Mouse (Mus musculus): ENCODE results near the gene Pfn1. TPM values are rescaled to one million over a fixed set of nuclear protein-coding genes. Genes with fewer than 3 reads are reported as not detected.
A peak's percentile ranks its signal among the peaks of the same experiment; 100 is the strongest.

The Pfn1 gene
- polyA plus RNA-seq, 1 experiment from 2014 or later, result 1,672 TPM

DNA sequence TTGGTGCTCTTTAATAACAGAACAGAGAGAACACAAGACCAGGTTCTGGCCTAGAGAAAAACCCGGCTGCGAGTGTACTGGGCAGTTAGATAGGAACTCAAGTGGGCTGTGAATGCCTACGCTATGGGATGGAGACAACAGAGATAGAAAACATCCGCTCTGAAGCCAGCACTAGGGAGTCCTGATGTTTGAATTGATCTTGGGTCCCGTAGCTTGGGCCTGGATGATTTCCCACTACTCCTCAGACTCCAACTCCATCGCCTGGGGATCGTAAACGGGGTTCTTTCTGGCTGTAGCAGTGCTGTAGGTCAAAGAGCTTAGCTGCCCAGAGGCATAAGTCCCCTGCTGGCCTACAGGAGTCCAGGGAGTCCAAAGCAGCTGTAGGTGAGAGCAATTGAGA lies 33.9 kb upstream of the Pfn1 start:
- no peak for ATAC-seq (ENCODE audit: insufficient number of reproducible peaks, insufficient read depth, low FRiP score, low TSS enrichment, low read depth)
- WGBS, result 15% methylated on average over 8 of the region's 8 CpGs

DNA sequence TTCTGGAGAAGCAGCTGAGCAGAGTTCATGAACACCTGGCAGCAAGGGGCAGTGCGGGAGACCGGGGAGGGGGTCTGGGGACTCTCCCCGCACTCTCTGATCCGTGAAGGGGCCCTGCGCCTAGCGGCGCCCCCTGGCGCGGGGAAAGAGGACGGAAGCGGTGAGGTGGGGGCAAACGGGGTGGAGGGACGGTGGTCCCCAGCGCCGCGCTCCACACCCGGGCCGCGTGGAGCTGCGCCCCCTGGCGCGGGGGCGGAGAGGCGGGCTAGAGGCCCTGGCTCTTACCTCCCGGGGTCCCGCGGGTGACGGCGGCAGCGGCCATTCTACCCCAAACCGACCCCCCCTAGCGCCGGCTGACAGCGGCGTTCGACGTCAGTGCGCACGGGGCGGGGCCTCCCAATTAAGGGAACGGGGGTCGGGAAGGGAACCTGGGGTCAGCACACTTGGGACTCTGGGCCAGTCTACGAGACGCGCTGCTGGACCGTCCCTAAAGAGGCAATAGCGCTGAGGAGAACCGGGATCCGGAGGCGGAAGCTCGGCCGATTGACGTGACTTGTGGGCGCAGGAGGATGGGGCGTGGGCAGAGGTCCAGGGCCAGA lies 33.3 kb upstream of the Pfn1 start, which contains the start of gene Camta2:
Gene Camta2, minus strand, starts transcription at position 505 of the 599 bp plus-strand sequence.
- peak within 1 kb of the TSS; percentile 82 for H3K4me2 ChIP-seq
- H3K27me3 ChIP-seq, result no peaks in the 10 kb centered on the region
- ATAC-seq (ENCODE audit: insufficient number of reproducible peaks, insufficient read depth, low FRiP score, low TSS enrichment, low read depth), result peak; percentile 70
- H3K27ac ChIP-seq, result peak within 1 kb of the TSS; percentile 85
- peaks cover 28% of the 10 kb centered on the region for H3K36me3 ChIP-seq
- H3K4me1 ChIP-seq, result peaks cover 17% of the 10 kb centered on the region
- H3K9ac ChIP-seq, result peak within 1 kb of the TSS; percentile 91
- no peaks in the 10 kb centered on the region for H3K9me3 ChIP-seq
- WGBS, result under 1% methylated on average over 50 of the region's 55 CpGs
- H3K4me3 ChIP-seq, result peak within 1 kb of the TSS; percentile 79

More for the DNA sequence above, 33.9 kb upstream of the Pfn1 start:
- H3K9me3 ChIP-seq, result no peaks in the 10 kb centered on the region
- H3K27ac ChIP-seq, result peak overlapping the region; percentile 85
- no peaks in the 10 kb centered on the region for H3K27me3 ChIP-seq
- peak overlapping the region; percentile 91 for H3K9ac ChIP-seq
- peak overlapping the region; percentile 79 for H3K4me3 ChIP-seq
- peaks cover 21% of the 10 kb centered on the region for H3K36me3 ChIP-seq
- H3K4me1 ChIP-seq, result peaks cover 17% of the 10 kb centered on the region
- peak overlapping the region; percentile 82 for H3K4me2 ChIP-seq

DNA sequence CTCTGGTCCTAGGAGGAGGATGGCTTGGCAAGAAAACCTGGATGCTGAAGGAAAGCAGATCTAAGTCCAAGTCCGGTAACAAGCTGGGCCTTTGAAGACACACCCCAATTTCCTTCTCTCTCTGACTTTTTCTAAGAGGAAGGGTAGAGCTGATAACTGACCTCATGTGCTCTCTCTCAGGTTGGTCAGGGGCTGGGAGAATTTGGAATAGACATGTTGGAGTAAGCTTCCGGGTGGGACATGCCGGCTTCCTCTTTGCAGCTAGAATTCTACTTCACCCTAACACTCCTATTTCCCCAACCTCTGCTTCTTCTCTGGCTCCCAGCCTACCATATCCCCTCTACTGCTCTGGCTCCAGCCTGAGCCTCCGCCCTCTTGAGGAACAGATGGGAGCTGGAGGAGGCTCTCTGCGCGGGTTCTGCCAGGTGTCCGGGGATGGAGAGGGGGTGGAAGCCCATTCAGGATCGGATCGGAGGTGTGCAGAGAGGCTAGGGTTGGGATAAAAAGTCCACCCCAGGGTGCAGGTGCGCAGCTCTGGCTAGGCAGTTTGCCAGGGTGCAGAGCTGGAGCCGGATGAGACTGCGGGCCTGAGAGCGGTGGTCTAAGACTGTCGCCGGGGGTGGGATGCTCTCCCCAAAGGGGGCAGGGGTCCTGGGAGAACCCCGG lies 32.6 kb upstream of the Pfn1 start:
- Histone ChIP-seq H3K9ac (peak overlapping the region; percentile 91), H3K4me1 (peaks cover 21% of the 10 kb centered on the region), H3K4me3 (peak overlapping the region; percentile 79), H3K4me2 (peak overlapping the region; percentile 82), H3K27me3 (no peaks in the 10 kb centered on the region), H3K9me3 (no peaks in the 10 kb centered on the region), H3K27ac (peak overlapping the region; percentile 85), H3K36me3 (peaks cover 35% of the 10 kb centered on the region)
- 4% methylated on average over 16 of the region's 16 CpGs for WGBS
- ATAC-seq (ENCODE audit: insufficient number of reproducible peaks, insufficient read depth, low FRiP score, low TSS enrichment, low read depth), result peak; percentile 49; the same call in 1 of the 2 replicates

DNA sequence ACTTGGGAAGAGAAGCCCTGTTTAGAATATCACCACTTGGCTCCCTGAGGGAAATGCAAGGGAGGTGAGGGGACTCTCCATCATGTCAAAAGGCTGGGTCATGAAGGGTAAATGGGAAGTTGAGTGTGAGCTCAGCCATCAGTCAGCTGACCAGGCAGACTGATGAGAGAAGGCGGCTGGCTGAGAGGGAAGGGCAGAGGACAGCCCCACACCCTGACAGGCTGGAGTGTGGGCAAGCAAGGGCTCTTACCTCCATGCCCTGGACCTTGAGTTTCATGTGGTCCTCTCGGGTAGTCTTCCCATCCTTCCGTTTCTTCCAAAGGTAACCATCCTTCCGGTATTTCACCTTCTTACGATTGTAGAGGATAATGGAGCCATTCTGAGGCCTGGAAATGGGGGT lies 29.2 kb upstream of the Pfn1 start:
- Histone ChIP-seq H3K4me1 (peaks cover 22% of the 10 kb centered on the region), H3K9ac (no peak overlapping the region), H3K27me3 (no peaks in the 10 kb centered on the region), H3K4me3 (no peak overlapping the region), H3K4me2 (no peak overlapping the region), H3K36me3 (peaks cover 55% of the 10 kb centered on the region), H3K27ac (no peak overlapping the region), H3K9me3 (no peaks in the 10 kb centered on the region)
- ATAC-seq (ENCODE audit: insufficient number of reproducible peaks, insufficient read depth, low FRiP score, low TSS enrichment, low read depth), result no peak
- 89% methylated on average over 5 of the region's 5 CpGs for WGBS

DNA sequence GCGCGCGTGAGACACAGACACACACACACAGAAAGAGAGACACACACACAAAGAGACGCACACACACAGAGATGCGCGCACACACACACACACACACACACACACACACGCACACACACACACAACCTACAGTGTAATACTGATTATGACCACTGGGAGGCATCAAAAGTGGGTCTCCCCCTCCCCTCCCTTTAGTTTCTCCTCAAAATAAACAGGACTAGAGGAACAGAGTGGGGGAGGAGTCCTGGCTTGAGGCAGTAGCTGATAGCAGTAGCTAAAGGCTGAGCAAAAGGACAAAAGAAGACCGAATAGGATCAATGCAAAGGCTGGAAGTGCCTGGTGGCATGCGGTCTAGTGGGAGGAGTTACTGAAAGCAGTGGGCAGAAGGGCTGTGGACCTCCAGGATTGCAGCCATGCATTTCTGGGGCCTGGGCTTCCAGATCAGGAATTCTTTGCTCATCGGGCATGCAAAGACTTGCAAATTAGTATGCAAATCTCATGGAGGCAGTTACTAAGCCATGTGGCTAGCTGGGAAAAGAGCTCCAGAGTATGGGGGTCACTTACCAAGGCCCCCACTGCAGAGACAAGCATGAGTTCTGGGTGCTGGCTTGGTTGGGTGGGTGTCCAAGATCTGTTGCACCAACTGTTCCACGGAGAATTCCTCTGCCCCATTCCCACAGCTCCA lies 27.6 kb upstream of the Pfn1 start:
- WGBS, result 23% methylated on average over 11 of the region's 11 CpGs
- H3K4me3 ChIP-seq, result no peak overlapping the region
- no peak overlapping the region for H3K4me2 ChIP-seq
- H3K9me3 ChIP-seq, result no peaks in the 10 kb centered on the region
- no peaks in the 10 kb centered on the region for H3K27me3 ChIP-seq
- peaks cover 61% of the 10 kb centered on the region for H3K36me3 ChIP-seq
- H3K9ac ChIP-seq, result peak overlapping the region; percentile 49; the same call in 1 of the 2 replicates
- no peak overlapping the region for H3K27ac ChIP-seq
- H3K4me1 ChIP-seq, result peaks cover 16% of the 10 kb centered on the region
- ATAC-seq (ENCODE audit: insufficient number of reproducible peaks, insufficient read depth, low FRiP score, low TSS enrichment, low read depth), result no peak

DNA sequence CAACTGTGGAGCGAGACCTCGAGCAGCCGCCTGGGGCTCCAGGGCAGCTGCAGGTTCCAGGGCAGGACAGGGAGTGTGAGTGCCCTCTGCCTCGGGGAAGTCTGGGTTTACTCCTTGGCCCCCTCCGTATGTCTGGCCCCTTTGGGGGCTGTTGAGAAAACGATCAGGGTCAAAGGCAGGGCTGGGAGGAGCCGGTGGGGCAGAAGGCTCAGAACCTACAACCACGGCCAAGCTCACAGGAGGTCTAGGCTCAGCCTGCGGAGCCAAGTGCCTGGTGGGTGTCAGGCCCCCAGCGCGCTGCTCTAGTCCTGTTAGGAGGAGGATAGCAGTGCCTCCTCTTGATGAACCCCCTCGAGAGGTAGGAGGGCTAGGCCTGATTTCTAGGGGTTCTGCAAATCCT lies 26.7 kb upstream of the Pfn1 start:
- H3K9ac ChIP-seq, result no peak overlapping the region
- no peaks in the 10 kb centered on the region for H3K9me3 ChIP-seq
- H3K36me3 ChIP-seq, result peaks cover 70% of the 10 kb centered on the region
- peaks cover 7% of the 10 kb centered on the region for H3K4me1 ChIP-seq
- no peak overlapping the region for H3K27ac ChIP-seq
- H3K4me3 ChIP-seq, result no peak overlapping the region
- WGBS, result 62% methylated on average over 12 of the region's 12 CpGs
- no peak for ATAC-seq (ENCODE audit: insufficient number of reproducible peaks, insufficient read depth, low FRiP score, low TSS enrichment, low read depth)
- H3K27me3 ChIP-seq, result no peaks in the 10 kb centered on the region
- H3K4me2 ChIP-seq, result no peak overlapping the region

DNA sequence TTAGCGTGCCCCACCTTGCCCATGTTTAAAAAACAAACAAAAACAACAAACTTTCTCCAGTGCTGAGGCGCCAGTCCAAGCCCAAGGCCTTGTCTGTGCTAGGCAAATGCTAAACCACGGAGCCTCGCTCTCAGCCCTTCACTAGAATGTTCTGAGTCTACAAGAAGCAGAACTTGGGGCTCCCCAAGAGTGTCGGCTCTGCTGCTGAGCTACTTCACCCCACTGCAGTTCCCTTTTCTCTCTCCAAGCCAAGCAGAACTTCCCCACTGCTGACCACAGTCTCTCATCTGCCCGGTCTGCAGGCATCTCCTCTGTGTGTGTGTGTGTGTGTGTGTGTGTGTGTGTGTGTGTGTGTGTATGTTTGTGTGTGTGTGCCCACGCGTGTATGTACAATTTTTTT lies 25.4 kb upstream of the Pfn1 start:
- Histone ChIP-seq H3K27me3 (no peaks in the 10 kb centered on the region), H3K4me2 (no peak overlapping the region), H3K36me3 (peaks cover 76% of the 10 kb centered on the region), H3K27ac (no peak overlapping the region), H3K4me1 (peaks cover 6% of the 10 kb centered on the region), H3K9me3 (no peaks in the 10 kb centered on the region), H3K9ac (no peak overlapping the region), H3K4me3 (no peak overlapping the region)
- 90% methylated on average over 8 of the region's 8 CpGs for WGBS
- ATAC-seq (ENCODE audit: insufficient number of reproducible peaks, insufficient read depth, low FRiP score, low TSS enrichment, low read depth), result no peak

DNA sequence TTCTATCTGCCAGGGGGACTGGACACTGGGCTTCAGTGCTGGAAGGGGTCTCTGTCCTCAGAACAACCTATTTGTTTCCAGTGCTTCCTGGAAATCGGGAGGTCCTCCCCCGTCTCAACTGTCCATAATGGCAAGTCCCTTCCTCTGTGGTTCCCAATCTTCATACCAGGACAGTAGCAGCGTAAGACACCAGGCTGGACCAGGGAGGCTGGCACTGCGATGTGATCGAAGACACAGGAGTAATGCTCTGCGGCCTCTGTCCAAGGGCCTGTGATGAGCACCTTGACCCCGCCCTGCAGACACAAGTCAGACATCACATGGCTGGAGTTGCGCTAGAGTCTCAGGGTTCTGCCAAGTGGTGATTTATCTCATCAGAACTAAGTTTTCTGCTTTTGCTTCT lies 24.9 kb upstream of the Pfn1 start:
- H3K27me3 ChIP-seq, result no peaks in the 10 kb centered on the region
- no peak overlapping the region for H3K4me3 ChIP-seq
- no peak overlapping the region for H3K9ac ChIP-seq
- WGBS, result 95% methylated on average over 8 of the region's 8 CpGs
- ATAC-seq (ENCODE audit: insufficient number of reproducible peaks, insufficient read depth, low FRiP score, low TSS enrichment, low read depth), result no peak
- H3K4me2 ChIP-seq, result no peak overlapping the region
- H3K27ac ChIP-seq, result no peak overlapping the region
- no peaks in the 10 kb centered on the region for H3K9me3 ChIP-seq
- H3K4me1 ChIP-seq, result peaks cover 6% of the 10 kb centered on the region
- H3K36me3 ChIP-seq, result peaks cover 74% of the 10 kb centered on the region

DNA sequence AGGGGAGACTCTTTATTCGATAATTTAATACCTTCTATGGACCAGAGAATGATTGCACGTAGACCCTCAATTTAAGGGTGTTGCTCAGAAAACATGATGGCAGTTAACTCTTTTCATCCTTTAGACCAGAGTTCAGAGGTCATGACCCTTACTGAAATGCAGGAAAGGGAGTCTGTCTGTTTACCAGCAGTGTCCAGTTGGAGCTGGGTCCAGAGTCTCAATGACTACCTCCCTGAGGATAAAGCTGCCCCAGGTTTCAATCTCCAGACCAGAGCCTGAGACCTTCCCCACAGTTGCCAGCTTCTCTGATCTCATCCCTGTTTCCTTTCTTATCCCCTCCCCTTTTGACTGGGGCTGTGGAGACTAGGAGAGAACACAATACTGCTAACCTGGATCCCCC lies 24.1 kb upstream of the Pfn1 start:
- ATAC-seq (ENCODE audit: insufficient number of reproducible peaks, insufficient read depth, low FRiP score, low TSS enrichment, low read depth), result no peak
- H3K27ac ChIP-seq, result no peak overlapping the region
- no peak overlapping the region for H3K4me2 ChIP-seq
- WGBS, result 47% methylated on average over 2 of the region's 2 CpGs
- no peak overlapping the region for H3K9ac ChIP-seq
- no peaks in the 10 kb centered on the region for H3K9me3 ChIP-seq
- H3K4me3 ChIP-seq, result no peak overlapping the region
- peaks cover 6% of the 10 kb centered on the region for H3K4me1 ChIP-seq
- peaks cover 74% of the 10 kb centered on the region for H3K36me3 ChIP-seq
- no peaks in the 10 kb centered on the region for H3K27me3 ChIP-seq

DNA sequence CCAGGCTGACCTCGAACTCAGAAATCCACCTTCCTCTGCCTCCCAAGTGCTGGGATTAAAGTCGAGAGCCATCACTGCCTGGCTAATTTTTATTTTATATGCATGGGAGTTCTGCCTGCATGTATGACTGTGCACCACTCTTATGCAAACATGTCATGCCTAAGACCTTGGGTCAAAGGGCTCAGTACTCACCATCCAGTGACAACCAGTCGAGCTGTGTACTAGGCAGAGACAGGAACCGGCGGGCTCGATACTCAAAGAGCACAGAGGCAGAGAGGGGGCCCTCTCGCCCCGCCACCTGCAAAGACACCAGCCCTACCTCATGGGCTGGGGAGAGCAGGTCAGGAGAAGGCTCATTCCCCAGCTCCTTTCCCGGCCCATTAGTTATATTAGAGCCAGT lies 23.6 kb upstream of the Pfn1 start:
- Histone ChIP-seq H3K27ac (no peak overlapping the region), H3K9me3 (no peaks in the 10 kb centered on the region), H3K4me2 (no peak overlapping the region), H3K36me3 (peaks cover 71% of the 10 kb centered on the region), H3K4me3 (no peak overlapping the region), H3K4me1 (peaks cover 6% of the 10 kb centered on the region), H3K27me3 (no peaks in the 10 kb centered on the region), H3K9ac (no peak overlapping the region)
- no peak for ATAC-seq (ENCODE audit: insufficient number of reproducible peaks, insufficient read depth, low FRiP score, low TSS enrichment, low read depth)
- WGBS, result 75% methylated on average over 9 of the region's 9 CpGs

DNA sequence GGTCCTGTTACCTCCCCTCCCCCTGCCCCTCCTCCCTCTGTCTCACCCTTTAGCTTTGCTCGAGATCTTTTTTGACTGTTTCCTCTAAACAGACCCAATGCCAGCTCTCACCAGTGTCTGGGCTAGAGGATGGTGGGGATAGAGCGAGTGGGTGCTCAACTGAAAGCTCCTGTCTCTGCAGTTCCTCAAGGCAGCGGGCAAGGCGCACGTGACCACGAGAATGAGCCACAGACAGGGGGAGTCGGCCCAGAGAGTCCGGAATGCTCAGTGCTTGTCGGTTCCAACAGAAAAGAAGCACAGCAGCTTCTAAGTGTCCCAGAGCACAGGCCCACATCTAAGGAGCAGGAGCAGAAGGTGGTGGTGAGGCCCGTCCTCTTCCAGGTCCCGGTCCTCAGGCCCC lies 20.1 kb upstream of the Pfn1 start:
- Histone ChIP-seq H3K9ac (no peak overlapping the region), H3K27me3 (no peaks in the 10 kb centered on the region), H3K36me3 (peaks cover 62% of the 10 kb centered on the region), H3K4me2 (no peak overlapping the region), H3K27ac (no peak overlapping the region), H3K4me1 (peaks cover 18% of the 10 kb centered on the region), H3K9me3 (no peaks in the 10 kb centered on the region), H3K4me3 (no peak overlapping the region)
- WGBS, result 66% methylated on average over 11 of the region's 11 CpGs
- ATAC-seq (ENCODE audit: insufficient number of reproducible peaks, insufficient read depth, low FRiP score, low TSS enrichment, low read depth), result no peak

DNA sequence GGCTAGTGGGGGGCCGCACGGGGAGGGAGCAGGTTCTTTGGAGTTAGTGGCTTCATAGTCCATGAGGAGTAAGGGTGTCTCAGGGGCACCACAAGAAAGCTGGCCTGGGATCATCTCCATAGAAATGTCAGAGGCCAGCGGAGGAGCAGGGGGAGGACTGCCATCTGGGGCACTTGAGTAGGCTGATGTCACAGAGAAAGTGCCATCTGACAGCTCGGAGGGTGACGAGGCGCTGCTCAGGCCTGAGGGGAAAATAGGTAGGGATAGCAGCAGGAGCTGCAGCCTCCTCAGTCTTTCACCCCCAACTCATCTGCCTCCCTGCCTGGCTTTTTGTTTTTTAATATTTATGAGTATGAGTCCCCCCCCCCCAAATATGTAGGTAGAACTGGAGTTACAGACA lies 19.6 kb upstream of the Pfn1 start:
- H3K27ac ChIP-seq, result no peak overlapping the region
- no peaks in the 10 kb centered on the region for H3K9me3 ChIP-seq
- H3K27me3 ChIP-seq, result no peaks in the 10 kb centered on the region
- peaks cover 58% of the 10 kb centered on the region for H3K36me3 ChIP-seq
- no peak overlapping the region for H3K4me3 ChIP-seq
- peaks cover 18% of the 10 kb centered on the region for H3K4me1 ChIP-seq
- no peak for ATAC-seq (ENCODE audit: insufficient number of reproducible peaks, insufficient read depth, low FRiP score, low TSS enrichment, low read depth)
- H3K4me2 ChIP-seq, result no peak overlapping the region
- H3K9ac ChIP-seq, result no peak overlapping the region
- WGBS, result 74% methylated on average over 6 of the region's 6 CpGs
